Mouse (Mus musculus) heart, embryonic 12.5 days (tissue): ENCODE measurements around the gene Agtrap. TPM values are rescaled to one million over a fixed set of nuclear protein-coding genes. Genes with fewer than 3 reads are reported as not detected.

ENCODE experiments used
- ATAC-seq: fragments of 200-750 bp; cut with Nextera tagmentation; 2 replicates; pipeline ENCODE4 v1.8.0; 2017; ENCODE audit warnings: moderate TSS enrichment, moderate library complexity; ENCODE audit not compliant: insufficient number of reproducible peaks, low FRiP score
- H3K27ac ChIP-seq: fragments of 300-500 bp; sonication (generic); 2 replicates; pipeline ENCODE4 v1.5.1; 2016; ENCODE audit warnings: mild to moderate bottlenecking, moderate library complexity; ENCODE audit not compliant: poor library complexity, severe bottlenecking
- H3K27me3 ChIP-seq: fragments of 300-500 bp; sonication (generic); replicated peaks from 2 replicates; pipeline ENCODE4 v1.6.1; 2016; ENCODE audit warnings: mild to moderate bottlenecking, moderate library complexity
- H3K36me3 ChIP-seq: fragments of 300-500 bp; sonication (generic); 2 replicates; pipeline ENCODE4 v1.6.1; 2016; ENCODE audit warnings: mild to moderate bottlenecking, moderate library complexity
- H3K4me1 ChIP-seq: fragments of 300-500 bp; sonication (generic); replicated peaks from 2 replicates; pipeline ENCODE4 v1.6.1; 2016; ENCODE audit warnings: mild to moderate bottlenecking
- H3K4me2 ChIP-seq: fragments of 300-500 bp; sonication (generic); 2 replicates; pipeline ENCODE4 v1.6.1; 2016; ENCODE audit warnings: mild to moderate bottlenecking, moderate library complexity
- H3K4me3 ChIP-seq: fragments of 300-500 bp; sonication (generic); 2 replicates; pipeline ENCODE4 v1.5.1; 2016; ENCODE audit warnings: mild to moderate bottlenecking
- H3K9ac ChIP-seq: fragments of 300-500 bp; sonication (generic); 2 replicates; pipeline ENCODE4 v1.6.1; 2016; ENCODE audit warnings: mild to moderate bottlenecking, moderate library complexity
- H3K9me3 ChIP-seq: fragments of 300-500 bp; sonication (generic); replicated peaks from 2 replicates; pipeline ENCODE4 v1.6.1; 2016; ENCODE audit warnings: mild to moderate bottlenecking, moderate library complexity
- WGBS: fragments of 180-500 bp; shearing (Covaris S2); methylation state at CpG from one replicate; pipeline ENCODE4 v1.1.7; 2016; 5-methylcytosine and 5-hydroxymethylcytosine counted together
- polyA plus RNA-seq: library from polyadenylated mRNA; unstranded; fragments of >200 nt; fragmentation: Nextera tagmentation; extraction: Ambion mirVana; gene quantifications from 2 replicates; pipeline ENCODE4 v1.2.1, GENCODE M21; 2016

Gene Agtrap
- polyA plus RNA-seq, 1 experiment from 2014 or later = 18.9 TPM

- ATAC-seq = no peak
- peaks cover 29% of the 10 kb centered on the region for H3K4me1 ChIP-seq
- no peak overlapping the region for H3K4me3 ChIP-seq
- no peaks in the 10 kb centered on the region for H3K9me3 ChIP-seq
- WGBS = 63% methylated on average over 3 of the region's 3 CpGs
- no peak overlapping the region for H3K27ac ChIP-seq
- H3K36me3 ChIP-seq = no peaks in the 10 kb centered on the region
- 0 out of 2 replicates have a peak, but pooled peaks cover 21% of the 10 kb centered on the region for H3K27me3 ChIP-seq
- H3K4me2 ChIP-seq = no peak overlapping the region
- no peak overlapping the region for H3K9ac ChIP-seq
These were observed 16.3 kb upstream of the Agtrap start for GRCm38 (mm10) chr4:148104146-148104545.

- peak overlapping the region; percentile 37 for H3K4me3 ChIP-seq
- H3K9me3 ChIP-seq = no peaks in the 10 kb centered on the region
- peak overlapping the region; percentile 72 for H3K4me2 ChIP-seq
- H3K9ac ChIP-seq = peak overlapping the region; percentile 60
- H3K4me1 ChIP-seq = peaks cover 10% of the 10 kb centered on the region
- ATAC-seq = peak; percentile 61
- WGBS = 20% methylated on average over 29 of the region's 29 CpGs
- 0 out of 2 replicates have a peak, but pooled peaks cover 8% of the 10 kb centered on the region for H3K27me3 ChIP-seq
- H3K36me3 ChIP-seq = no peaks in the 10 kb centered on the region
- H3K27ac ChIP-seq = no peak overlapping the region
These were observed 14.1 kb upstream of the Agtrap start for GRCm38 (mm10) chr4:148101801-148102527.

GRCm38 (mm10) chr4:148098666-148099065 lies 10.8 kb upstream of the Agtrap start:
- Histone ChIP-seq H3K4me2 (no peak overlapping the region), H3K27me3 (0 out of 2 replicates have a peak, but pooled peaks cover 6% of the 10 kb centered on the region)

GRCm38 (mm10) chr4:148097936-148098335 lies 10.1 kb upstream of the Agtrap start:
- no peak for ATAC-seq
- H3K4me1 ChIP-seq = peaks cover 10% of the 10 kb centered on the region; the same call in 1 of the 2 replicates
- H3K27ac ChIP-seq = no peak overlapping the region
- no peak overlapping the region for H3K4me3 ChIP-seq
- no peaks in the 10 kb centered on the region for H3K36me3 ChIP-seq
- H3K4me2 ChIP-seq = no peak overlapping the region
- WGBS = 90% methylated on average over 2 of the region's 2 CpGs
- no peak overlapping the region for H3K9ac ChIP-seq
- no peaks in the 10 kb centered on the region for H3K9me3 ChIP-seq
- H3K27me3 ChIP-seq = 0 out of 2 replicates have a peak, but pooled peaks cover 6% of the 10 kb centered on the region

More at GRCm38 (mm10) chr4:148098666-148099065, 10.8 kb upstream of the Agtrap start:
- Histone ChIP-seq H3K4me3 (no peak overlapping the region), H3K4me1 (peaks cover 10% of the 10 kb centered on the region; the same call in 1 of the 2 replicates), H3K36me3 (no peaks in the 10 kb centered on the region), H3K27ac (no peak overlapping the region), H3K9ac (no peak overlapping the region), H3K9me3 (no peaks in the 10 kb centered on the region)
- 50% methylated on average over 3 of the region's 3 CpGs for WGBS
- ATAC-seq = no peak

- H3K36me3 ChIP-seq = no peaks in the 10 kb centered on the region
- no peak overlapping the region for H3K4me2 ChIP-seq
- H3K27me3 ChIP-seq = no peaks in the 10 kb centered on the region
- H3K9me3 ChIP-seq = no peaks in the 10 kb centered on the region
- peaks cover 5% of the 10 kb centered on the region; the same call in 1 of the 2 replicates for H3K4me1 ChIP-seq
- 68% methylated on average over 4 of the region's 4 CpGs for WGBS
- H3K9ac ChIP-seq = no peak overlapping the region
- ATAC-seq = no peak
- H3K27ac ChIP-seq = no peak overlapping the region
- H3K4me3 ChIP-seq = no peak overlapping the region
These were observed 7.2 kb upstream of the Agtrap start for GRCm38 (mm10) chr4:148095081-148095480.

- Histone ChIP-seq H3K27ac (no peak overlapping the region), H3K36me3 (no peaks in the 10 kb centered on the region), H3K4me1 (peaks cover 5% of the 10 kb centered on the region; the same call in 1 of the 2 replicates), H3K9me3 (no peaks in the 10 kb centered on the region), H3K27me3 (no peaks in the 10 kb centered on the region), H3K9ac (no peak overlapping the region), H3K4me3 (no peak overlapping the region), H3K4me2 (no peak overlapping the region)
- ATAC-seq = no peak
- 80% methylated on average over 5 of the region's 5 CpGs for WGBS
These were observed 6.3 kb upstream of the Agtrap start for GRCm38 (mm10) chr4:148094161-148094560.

GRCm38 (mm10) chr4:148092551-148093271 lies 4.9 kb upstream of the Agtrap start:
- Histone ChIP-seq H3K4me2 (no peak overlapping the region), H3K4me1 (peaks cover 9% of the 10 kb centered on the region), H3K27ac (no peak overlapping the region), H3K9ac (no peak overlapping the region), H3K9me3 (no peaks in the 10 kb centered on the region), H3K4me3 (no peak overlapping the region), H3K27me3 (no peaks in the 10 kb centered on the region), H3K36me3 (no peaks in the 10 kb centered on the region)
- 76% methylated on average over 11 of the region's 11 CpGs for WGBS
- ATAC-seq = no peak

GRCm38 (mm10) chr4:148091181-148091580 lies 3.4 kb upstream of the Agtrap start:
- Histone ChIP-seq H3K27me3 (no peaks in the 10 kb centered on the region), H3K27ac (no peak overlapping the region), H3K9me3 (no peaks in the 10 kb centered on the region), H3K9ac (no peak overlapping the region), H3K4me1 (peaks cover 20% of the 10 kb centered on the region), H3K4me3 (no peak overlapping the region), H3K36me3 (no peaks in the 10 kb centered on the region), H3K4me2 (no peak overlapping the region)
- 88% methylated on average over 1 of the region's 1 CpGs for WGBS
- no peak for ATAC-seq

GRCm38 (mm10) chr4:148089166-148089565 lies 1.3 kb upstream of the Agtrap start:
- 56% methylated on average over 4 of the region's 4 CpGs for WGBS
- Histone ChIP-seq H3K4me3 (no peak overlapping the region), H3K36me3 (no peaks in the 10 kb centered on the region), H3K4me1 (peaks cover 32% of the 10 kb centered on the region), H3K4me2 (no peak overlapping the region), H3K27me3 (no peaks in the 10 kb centered on the region), H3K27ac (no peak overlapping the region), H3K9me3 (no peaks in the 10 kb centered on the region), H3K9ac (no peak overlapping the region)
- ATAC-seq = no peak

- Histone ChIP-seq H3K4me2 (peak overlapping the region; percentile 91), H3K27me3 (no peaks in the 10 kb centered on the region), H3K36me3 (no peaks in the 10 kb centered on the region), H3K27ac (peak overlapping the region; percentile 62), H3K4me3 (peak overlapping the region; percentile 93), H3K9me3 (no peaks in the 10 kb centered on the region), H3K9ac (peak overlapping the region; percentile 87), H3K4me1 (peaks cover 51% of the 10 kb centered on the region)
- 2% methylated on average over 28 of the region's 30 CpGs for WGBS
- ATAC-seq = peak; percentile 46
These were observed 532 bp downstream of the Agtrap start for GRCm38 (mm10) chr4:148087091-148087906.

GRCm38 (mm10) chr4:148085907-148086305 lies 1.9 kb downstream of the Agtrap start:
- Histone ChIP-seq H3K4me2 (peak overlapping the region; percentile 91; the same call in 1 of the 2 replicates), H3K4me3 (no peak overlapping the region), H3K9me3 (no peaks in the 10 kb centered on the region), H3K4me1 (peaks cover 54% of the 10 kb centered on the region), H3K36me3 (peaks cover 13% of the 10 kb centered on the region), H3K27ac (no peak overlapping the region), H3K9ac (no peak overlapping the region), H3K27me3 (no peaks in the 10 kb centered on the region)
- WGBS = 73% methylated on average over 3 of the region's 3 CpGs
- no peak for ATAC-seq
